Mouse (Mus musculus): Measurements from ENCODE around the gene Galnt9. TPM values are rescaled to one million over a fixed set of nuclear protein-coding genes. Genes with fewer than 3 reads are reported as not detected.

The Galnt9 gene
- 24.5 and 33.1 TPM in 2 replicates for polyA plus RNA-seq (2012; rRNA removed)

GRCm38 (mm10) chr5:110543951-110544690 lies at the start of gene Galnt9:
Gene Galnt9 (plus strand): TSS chr5:110544355.
- DNase-seq (ENCODE audit: low read depth) = peak; percentile 69
- TF ChIP-seq POLR2A (IDR thresholded peaks at IDR 0.05; ENCODE audit: borderline replicate concordance, extremely low read depth, insufficient read depth, insufficient read length, poor library complexity, severe bottlenecking) = 0 out of 2 replicates have a peak, but pooled peaks have one; percentile 21
- TF ChIP-seq CTCF (IDR thresholded peaks at IDR 0.05; ENCODE audit: borderline replicate concordance, extremely low read depth, insufficient read depth, insufficient read length) = no peak

GRCm38 (mm10) chr5:110494396-110494795 lies 49.8 kb upstream of the Galnt9 start:
- DNase-seq (ENCODE audit: low read depth) = peak; percentile 64
- TF ChIP-seq CTCF (IDR thresholded peaks at IDR 0.05; ENCODE audit: borderline replicate concordance, extremely low read depth, insufficient read depth, insufficient read length) (no peak), POLR2A (IDR thresholded peaks at IDR 0.05; ENCODE audit: borderline replicate concordance, extremely low read depth, insufficient read depth, insufficient read length, poor library complexity, severe bottlenecking) (no peak)

GRCm38 (mm10) chr5:110495051-110495450 lies 49.1 kb upstream of the Galnt9 start:
- DNase-seq (ENCODE audit: low read depth) = peak; percentile 47

GRCm38 (mm10) chr5:110497556-110497955 lies 46.6 kb upstream of the Galnt9 start:
- no peak for DNase-seq (ENCODE audit: low read depth)
- TF ChIP-seq POLR2A (IDR thresholded peaks at IDR 0.05; ENCODE audit: borderline replicate concordance, extremely low read depth, insufficient read depth, insufficient read length, poor library complexity, severe bottlenecking) = no peak
- no peak for TF ChIP-seq CTCF (IDR thresholded peaks at IDR 0.05; ENCODE audit: borderline replicate concordance, extremely low read depth, insufficient read depth, insufficient read length)

More at GRCm38 (mm10) chr5:110495051-110495450, 49.1 kb upstream of the Galnt9 start:
- TF ChIP-seq POLR2A (IDR thresholded peaks at IDR 0.05; ENCODE audit: borderline replicate concordance, extremely low read depth, insufficient read depth, insufficient read length, poor library complexity, severe bottlenecking) (no peak), CTCF (IDR thresholded peaks at IDR 0.05; ENCODE audit: borderline replicate concordance, extremely low read depth, insufficient read depth, insufficient read length) (no peak)

GRCm38 (mm10) chr5:110498071-110498470 lies 46.1 kb upstream of the Galnt9 start:
- TF ChIP-seq POLR2A (IDR thresholded peaks at IDR 0.05; ENCODE audit: borderline replicate concordance, extremely low read depth, insufficient read depth, insufficient read length, poor library complexity, severe bottlenecking) = no peak
- DNase-seq (ENCODE audit: low read depth) = no peak

GRCm38 (mm10) chr5:110500233-110500632 lies 43.9 kb upstream of the Galnt9 start:
- TF ChIP-seq POLR2A (IDR thresholded peaks at IDR 0.05; ENCODE audit: borderline replicate concordance, extremely low read depth, insufficient read depth, insufficient read length, poor library complexity, severe bottlenecking) (no peak), CTCF (IDR thresholded peaks at IDR 0.05; ENCODE audit: borderline replicate concordance, extremely low read depth, insufficient read depth, insufficient read length) (no peak)
- no peak for DNase-seq (ENCODE audit: low read depth)

- DNase-seq (ENCODE audit: low read depth) = no peak
Observed at GRCm38 (mm10) chr5:110503361-110503760, 40.8 kb upstream of the Galnt9 start.

GRCm38 (mm10) chr5:110505611-110506294 lies 38.4 kb upstream of the Galnt9 start:
- no peak for TF ChIP-seq CTCF (IDR thresholded peaks at IDR 0.05; ENCODE audit: borderline replicate concordance, extremely low read depth, insufficient read depth, insufficient read length)
- DNase-seq (ENCODE audit: low read depth) = peak; percentile 42

More at GRCm38 (mm10) chr5:110503361-110503760, 40.8 kb upstream of the Galnt9 start:
- TF ChIP-seq CTCF (IDR thresholded peaks at IDR 0.05; ENCODE audit: borderline replicate concordance, extremely low read depth, insufficient read depth, insufficient read length) (no peak), POLR2A (IDR thresholded peaks at IDR 0.05; ENCODE audit: borderline replicate concordance, extremely low read depth, insufficient read depth, insufficient read length, poor library complexity, severe bottlenecking) (no peak)

GRCm38 (mm10) chr5:110506295-110506616 lies 37.9 kb upstream of the Galnt9 start:
- DNase-seq (ENCODE audit: low read depth) = peak; percentile 60
- TF ChIP-seq POLR2A (IDR thresholded peaks at IDR 0.05; ENCODE audit: borderline replicate concordance, extremely low read depth, insufficient read depth, insufficient read length, poor library complexity, severe bottlenecking) (no peak), CTCF (IDR thresholded peaks at IDR 0.05; ENCODE audit: borderline replicate concordance, extremely low read depth, insufficient read depth, insufficient read length) (no peak)

- DNase-seq (ENCODE audit: low read depth) = no peak
- no peak for TF ChIP-seq CTCF (IDR thresholded peaks at IDR 0.05; ENCODE audit: borderline replicate concordance, extremely low read depth, insufficient read depth, insufficient read length)
- no peak for TF ChIP-seq POLR2A (IDR thresholded peaks at IDR 0.05; ENCODE audit: borderline replicate concordance, extremely low read depth, insufficient read depth, insufficient read length, poor library complexity, severe bottlenecking)
Observed at GRCm38 (mm10) chr5:110506856-110507255, 37.3 kb upstream of the Galnt9 start.

GRCm38 (mm10) chr5:110507943-110508342 lies 36.2 kb upstream of the Galnt9 start:
- TF ChIP-seq CTCF (IDR thresholded peaks at IDR 0.05; ENCODE audit: borderline replicate concordance, extremely low read depth, insufficient read depth, insufficient read length) (no peak), POLR2A (IDR thresholded peaks at IDR 0.05; ENCODE audit: borderline replicate concordance, extremely low read depth, insufficient read depth, insufficient read length, poor library complexity, severe bottlenecking) (no peak)
- no peak for DNase-seq (ENCODE audit: low read depth)

GRCm38 (mm10) chr5:110510357-110510756 lies 33.8 kb upstream of the Galnt9 start:
- TF ChIP-seq POLR2A (IDR thresholded peaks at IDR 0.05; ENCODE audit: borderline replicate concordance, extremely low read depth, insufficient read depth, insufficient read length, poor library complexity, severe bottlenecking) = no peak
- no peak for TF ChIP-seq CTCF (IDR thresholded peaks at IDR 0.05; ENCODE audit: borderline replicate concordance, extremely low read depth, insufficient read depth, insufficient read length)
- DNase-seq (ENCODE audit: low read depth) = peak; percentile 64

Data from brain, embryonic 14.5 days (tissue).